Mouse (Mus musculus) liver, embryonic 14.5 days (tissue): ENCODE measurements at regions not wholly inside any gene's neighbourhood (a gene's known extent, or its start where the extent isn't known, plus 50 kb on each side); places are given as distances from the start of the nearest gene placed in this dataset.
"Not testable (repeated sequence)": the region's sequence is repeated elsewhere in the genome, so short reads cannot be mapped to it uniquely, and the experiment has no call there.

Experiments used
- ATAC-seq: fragments of 200-750 bp; cut with Nextera tagmentation; 2 replicates; pipeline ENCODE4 v1.8.0; 2017; ENCODE audit warnings: moderate number of reproducible peaks, mild to moderate bottlenecking, moderate library complexity; ENCODE audit not compliant: insufficient read depth
- DNase-seq, 3 experiments: peaks; one replicate each; pipeline ENCODE4 v3.0.0-alpha.2; 2012 to 2013; ENCODE audit warnings: low read depth in 3 of 3, low spot score in 3 of 3
- H3K27ac ChIP-seq: fragments of 300-500 bp; sonication (generic); 2 replicates; pipeline ENCODE4 v1.5.1; 2014; ENCODE audit warnings: moderate library complexity, mild to moderate bottlenecking, control low read depth, inconsistent platforms
- H3K27me3 ChIP-seq: fragments of 300-500 bp; sonication (generic); 2 replicates; pipeline ENCODE4 v1.6.1; 2014; ENCODE audit warnings: mild to moderate bottlenecking, low read length, moderate library complexity; ENCODE audit not compliant: control insufficient read depth, insufficient read depth
- H3K36me3 ChIP-seq: fragments of 300-500 bp; sonication (generic); replicated peaks from 2 replicates; pipeline ENCODE4 v1.6.1; 2014; ENCODE audit warnings: low read depth; ENCODE audit not compliant: control insufficient read depth, insufficient read depth
- H3K4me1 ChIP-seq, 2 experiments: fragments of 200-500 bp in 1 of 2; fragments of 300-500 bp in 1 of 2; sonication (generic) in 1 of 2; replicated peaks; 2 replicates each; pipeline ENCODE4 v1.6.1; 2012 to 2014; ENCODE audit warnings: antibody characterized with exemption in 1 of 2, inconsistent platforms in 1 of 2, low read length in 1 of 2; ENCODE audit not compliant: control insufficient read depth in 2 of 2, insufficient read depth in 2 of 2
- H3K4me2 ChIP-seq: fragments of 300-500 bp; sonication (generic); 2 replicates; pipeline ENCODE4 v1.6.1; 2014; ENCODE audit warnings: low read depth, mild to moderate bottlenecking, control low read depth, moderate library complexity
- H3K4me3 ChIP-seq, 2 experiments: fragments of 200-500 bp in 1 of 2; fragments of 300-500 bp in 1 of 2; sonication (generic) in 1 of 2; 2 replicates each; pipeline ENCODE4 v1.5.1; 2012 to 2014; ENCODE audit warnings: low read depth in 2 of 2, low read length in 2 of 2, mild to moderate bottlenecking in 2 of 2, control low read depth in 1 of 2, inconsistent platforms in 1 of 2, moderate library complexity in 1 of 2; ENCODE audit not compliant: insufficient read depth in 1 of 2
- H3K9ac ChIP-seq: fragments of 300-500 bp; sonication (generic); replicated peaks from 2 replicates; pipeline ENCODE4 v1.6.1; 2014; ENCODE audit warnings: mild to moderate bottlenecking, control low read depth, moderate library complexity
- H3K9me3 ChIP-seq: fragments of 300-500 bp; sonication (generic); 2 replicates; pipeline ENCODE4 v1.6.1; 2016; ENCODE audit warnings: low read length, mixed read lengths; ENCODE audit not compliant: control insufficient read depth
- CTCF ChIP-seq: IDR thresholded peaks from 2 replicates; pipeline ENCODE4 v1.5.1; 2016; ENCODE audit warnings: antibody characterized with exemption, low read depth, control low read depth
- EP300 ChIP-seq: IDR thresholded peaks from 2 replicates; pipeline ENCODE4 v1.6.1; 2016; ENCODE audit warnings: antibody characterized with exemption, low read depth
- WGBS: fragments of 180-500 bp; shearing (Covaris S2); extraction: QIAGEN DNeasy Blood & Tissue Kit; methylation state at CpG from one replicate; pipeline ENCODE4 v1.1.7; 2014; ENCODE audit not compliant: insufficient replicate concordance; 5-methylcytosine and 5-hydroxymethylcytosine counted together

GRCm38 (mm10) chr12:69471876-69472275 lies 99.6 kb upstream of the Gm9887 start:
- no peak for DNase-seq
- Histone ChIP-seq H3K4me1 (no peaks in the 10 kb centered on the region), H3K27ac (no peak overlapping the region), H3K9me3 (no peaks in the 10 kb centered on the region), H3K36me3 (no peaks in the 10 kb centered on the region), H3K4me3 (no peak overlapping the region), H3K9ac (no peak overlapping the region), H3K4me2 (no peak overlapping the region), H3K27me3 (no peaks in the 10 kb centered on the region)
- 68% methylated on average over 5 of the region's 5 CpGs for WGBS
- ATAC-seq: no peak
- TF ChIP-seq EP300 (no peak), CTCF (no peak)

GRCm38 (mm10) chr12:69469004-69469403 lies 96.7 kb upstream of the Gm9887 start:
- H3K9ac ChIP-seq: no peak overlapping the region
- no peaks in the 10 kb centered on the region for H3K4me1 ChIP-seq
- no peak overlapping the region for H3K27ac ChIP-seq
- no peaks in the 10 kb centered on the region for H3K36me3 ChIP-seq
- H3K4me3 ChIP-seq: no peak overlapping the region
- TF ChIP-seq EP300 (no peak), CTCF (no peak)
- no peak overlapping the region for H3K4me2 ChIP-seq
- H3K9me3 ChIP-seq: no peaks in the 10 kb centered on the region
- 62% methylated on average over 6 of the region's 6 CpGs for WGBS
- no peak for DNase-seq
- no peak for ATAC-seq
- H3K27me3 ChIP-seq: no peaks in the 10 kb centered on the region

- no peaks in the 10 kb centered on the region for H3K36me3 ChIP-seq
- H3K4me2 ChIP-seq: no peak overlapping the region
- ATAC-seq (no peak), DNase-seq (no peak)
- TF ChIP-seq CTCF (no peak), EP300 (no peak)
- no peak overlapping the region for H3K27ac ChIP-seq
- H3K9me3 ChIP-seq: no peaks in the 10 kb centered on the region
- 45% methylated on average over 4 of the region's 4 CpGs for WGBS
- no peak overlapping the region for H3K4me3 ChIP-seq
- no peak overlapping the region for H3K9ac ChIP-seq
- no peaks in the 10 kb centered on the region for H3K27me3 ChIP-seq
- no peaks in the 10 kb centered on the region for H3K4me1 ChIP-seq
Observed at GRCm38 (mm10) chr12:69467363-69467762, 95.1 kb upstream of the Gm9887 start.

GRCm38 (mm10) chr12:69464906-69465305 lies 92.6 kb upstream of the Gm9887 start:
- Histone ChIP-seq H3K4me1 (0 out of 4 replicates have a peak, but pooled peaks cover 0 to 2% of the 10 kb centered on the region in 2 experiments), H3K27me3 (no peaks in the 10 kb centered on the region), H3K27ac (no peak overlapping the region), H3K4me2 (no peak overlapping the region), H3K36me3 (no peaks in the 10 kb centered on the region), H3K9ac (no peak overlapping the region), H3K4me3 (no peak overlapping the region), H3K9me3 (no peaks in the 10 kb centered on the region)
- TF ChIP-seq EP300 (no peak), CTCF (no peak)
- DNase-seq (no peak), ATAC-seq (no peak)
- 73% methylated on average over 8 of the region's 8 CpGs for WGBS

GRCm38 (mm10) chr12:69463327-69463726 lies 91.1 kb upstream of the Gm9887 start:
- H3K4me1 ChIP-seq, H3K9me3 ChIP-seq, H3K9ac ChIP-seq, ATAC-seq, H3K4me2 ChIP-seq, H3K27me3 ChIP-seq, H3K27ac ChIP-seq, DNase-seq, H3K36me3 ChIP-seq, H3K4me3 ChIP-seq: not testable (repeated sequence)
- WGBS: 74% methylated on average over 6 of the region's 6 CpGs
